In genomic region chr9:113741637-113742137, GRCm38 (mm10) we compare ENCODE assay signal across 7 mouse cellular contexts. TPM values are rescaled to one million over a fixed set of nuclear protein-coding genes. Genes with fewer than 3 reads are reported as not detected.
DNase-seq lines count a peak whose midpoint lies in the region; ATAC-seq lines count a peak whose summit lies in the region.

No protein-coding gene starts in this region.

- no peaks in the 10 kb centered on the region; the same call in 1 of the 2 replicates for H3K4me1 ChIP-seq in forebrain, embryonic 11.5 days (replicated peaks; ENCODE audit: control insufficient read depth, insufficient read depth, low read length)
- H3K4me1 ChIP-seq in megakaryocyte, embryonic 14.5 days = peaks cover 50% of the 10 kb centered on the region

- H3K4me2 ChIP-seq in forebrain, embryonic 11.5 days (ENCODE audit: low read depth, low read length, severe bottlenecking) = peak overlapping the region; percentile 92

- no peaks in the 10 kb centered on the region for H3K27me3 ChIP-seq in forebrain, embryonic 11.5 days (ENCODE audit: control insufficient read depth, insufficient read depth, low read length)
- H3K27me3 ChIP-seq in megakaryocyte, embryonic 14.5 days (replicated peaks) = no peaks in the 10 kb centered on the region

- WGBS in forebrain, embryonic 11.5 days = under 1% methylated on average over 53 of the region's 64 CpGs

- peak overlapping the region; percentile 53; the same call in 1 of the 2 replicates for H3K27ac ChIP-seq in forebrain, embryonic 11.5 days (ENCODE audit: low read depth, low read length)

- no peaks in the 10 kb centered on the region for H3K9me3 ChIP-seq in forebrain, embryonic 11.5 days (ENCODE audit: control insufficient read depth, low read length)
- H3K9me3 ChIP-seq in megakaryocyte, embryonic 14.5 days = no peaks in the 10 kb centered on the region

- ATAC-seq in forebrain, embryonic 11.5 days (replicated peaks; ENCODE audit: low FRiP score) = peak; percentile 79

- peak overlapping the region; percentile 94 for H3K4me3 ChIP-seq in forebrain, embryonic 11.5 days (ENCODE audit: low read depth, low read length)
- H3K4me3 ChIP-seq in megakaryocyte, embryonic 14.5 days (replicated peaks) = peak overlapping the region; percentile 97

- H3K36me3 ChIP-seq in forebrain, embryonic 11.5 days (ENCODE audit: control insufficient read depth, insufficient read depth, low read length) = no peaks in the 10 kb centered on the region
- H3K36me3 ChIP-seq in megakaryocyte, embryonic 14.5 days (replicated peaks; ENCODE audit: low read length) = peaks cover 2% of the 10 kb centered on the region

- DNase-seq in R1 (ENCODE audit: low read depth, low spot score) = peak; percentile 72
- peak; percentile 56 for DNase-seq in c-Kit-positive CD71-positive TER-119-positive erythroid progenitor cells, embryonic 14.5 days (ENCODE audit: low spot score)
- DNase-seq in forebrain, embryonic 11.5 days (ENCODE audit: low spot score) = peak; percentile 80
- DNase-seq in heart, postnatal 4 days = peak; percentile 59
- peak; percentile 14 to 21 for DNase-seq in left cerebral cortex, adult 8-10 months (ENCODE audit: low spot score in 2 of 2)
- peak; percentile 27 to 43 for DNase-seq in spleen, postnatal 14 days (ENCODE audit: low spot score in 2 of 2)

- H3K9ac ChIP-seq in forebrain, embryonic 11.5 days (ENCODE audit: low read length) = peak overlapping the region; percentile 85

RNA-seq across cellular contexts. Expression of gene Clasp2, which starts 0.4 kb away (rescaled TPM):
- 53.7 and 59.2 TPM in 2 replicates for polyA plus RNA-seq in forebrain, embryonic 11.5 days (2014; fragmentation: Nextera tagmentation; extraction: Ambion mirVana)
- 10 to 100 TPM; 44.5 to 48.5 TPM for total RNA-seq in heart, postnatal 4 days (2021)
- 100 to 1,000 TPM; 201 to 222 (median 210) TPM for total RNA-seq in left cerebral cortex, adult 8-10 months (2022)
- polyA plus RNA-seq in megakaryocyte, embryonic 14.5 days (2012; ENCODE audit: insufficient read depth, low replicate concordance) = 1.4 TPM in 2 replicates

RNA-seq across cellular contexts. Expression of gene Pdcd6ip, which starts 33.6 kb away (rescaled TPM):
- 56.7 and 66.7 TPM in 2 replicates for polyA plus RNA-seq in forebrain, embryonic 11.5 days (2014; fragmentation: Nextera tagmentation; extraction: Ambion mirVana)
- 10 to 100 TPM; 92.7 to 96.5 TPM for total RNA-seq in heart, postnatal 4 days (2021)
- total RNA-seq in left cerebral cortex, adult 8-10 months (2022) = 10 to 100 TPM; 64.8 to 76.3 (median 66.6) TPM
- 335 and 525 TPM in 2 replicates for polyA plus RNA-seq in megakaryocyte, embryonic 14.5 days (2012; ENCODE audit: insufficient read depth, low replicate concordance)

Comparison
In these comparisons a context has a peak if more than half of its experiments do, and no peak if none do; other contexts are left out.
1. Peak in every context shown above with its lines: DNase-seq, ATAC-seq, H3K4me3 ChIP-seq and H3K27ac ChIP-seq.
2. DNase-seq: peak in every context shown above with its lines; median percentile 80 in forebrain, embryonic 11.5 days; 72 in R1; 59 in heart, postnatal 4 days; 56 in c-Kit-positive CD71-positive TER-119-positive erythroid progenitor cells, embryonic 14.5 days; 35 in spleen, postnatal 14 days; 18 in left cerebral cortex, adult 8-10 months.
3. RNA of gene Clasp2, which starts 0.4 kb away (total RNA-seq): 201 to 222 TPM in left cerebral cortex, adult 8-10 months; 44.5 to 48.5 TPM in heart, postnatal 4 days; every median in the first group is over 4 times any median in the second.